Mouse (Mus musculus) hindbrain, embryonic 13.5 days (tissue): ENCODE measurements at regions not wholly inside any gene's neighbourhood (a gene's known extent, or its start where the extent isn't known, plus 50 kb on each side); places are given as distances from the start of the nearest gene placed in this dataset.

Source experiments
- ATAC-seq: fragments of 200-750 bp; cut with Nextera tagmentation; 2 replicates; pipeline ENCODE4 v1.8.0; 2017; ENCODE audit warnings: moderate TSS enrichment; ENCODE audit not compliant: low FRiP score
- H3K27ac ChIP-seq: fragments of 300-500 bp; sonication (generic); 2 replicates; pipeline ENCODE4 v1.5.1; 2015; ENCODE audit warnings: inconsistent platforms, mild to moderate bottlenecking, moderate library complexity
- H3K27me3 ChIP-seq: fragments of 300-500 bp; sonication (generic); 2 replicates; pipeline ENCODE4 v1.6.1; 2015; ENCODE audit warnings: mild to moderate bottlenecking, inconsistent platforms
- H3K36me3 ChIP-seq: fragments of 300-500 bp; sonication (generic); 2 replicates; pipeline ENCODE4 v1.6.1; 2015; ENCODE audit warnings: mild to moderate bottlenecking, inconsistent platforms
- H3K4me1 ChIP-seq: fragments of 300-500 bp; sonication (generic); replicated peaks from 2 replicates; pipeline ENCODE4 v1.6.1; 2015; ENCODE audit warnings: inconsistent platforms
- H3K4me2 ChIP-seq: fragments of 300-500 bp; sonication (generic); 2 replicates; pipeline ENCODE4 v1.6.1; 2015; ENCODE audit warnings: inconsistent platforms, mild to moderate bottlenecking, moderate library complexity
- H3K4me3 ChIP-seq: fragments of 300-500 bp; sonication (generic); 2 replicates; pipeline ENCODE4 v1.5.1; 2015; ENCODE audit warnings: mild to moderate bottlenecking, inconsistent platforms
- H3K9ac ChIP-seq: fragments of 300-500 bp; sonication (generic); 2 replicates; pipeline ENCODE4 v1.6.1; 2015; ENCODE audit warnings: mild to moderate bottlenecking, inconsistent platforms
- H3K9me3 ChIP-seq: fragments of 300-500 bp; sonication (generic); 2 replicates; pipeline ENCODE4 v1.6.1; 2016; ENCODE audit warnings: inconsistent platforms
- WGBS: fragments of 180-500 bp; shearing (Covaris S2); methylation state at CpG from one replicate; pipeline ENCODE4 v1.1.7; 2015; 5-methylcytosine and 5-hydroxymethylcytosine counted together

DNA sequence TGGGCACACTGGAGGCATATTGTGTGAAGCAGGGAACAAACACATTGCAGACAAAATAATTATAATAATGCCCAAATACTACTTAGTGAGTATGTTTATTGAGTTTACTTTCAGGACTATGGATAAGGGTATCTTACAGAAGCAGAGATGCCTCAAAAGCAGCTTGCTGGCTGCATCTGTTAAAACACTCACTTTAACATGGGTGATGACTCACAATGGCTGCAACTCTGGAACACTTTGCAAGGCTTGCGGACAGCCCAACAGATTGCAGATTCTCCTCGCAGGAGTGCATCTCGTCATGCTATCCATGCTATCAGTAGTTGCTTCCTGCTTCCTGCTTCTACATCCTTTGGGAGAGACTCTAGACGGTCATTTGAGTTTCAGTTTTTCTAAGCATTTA lies 373.2 kb upstream of the Arpp21 start:
- H3K36me3 ChIP-seq: no peaks in the 10 kb centered on the region
- ATAC-seq: no peak

DNA sequence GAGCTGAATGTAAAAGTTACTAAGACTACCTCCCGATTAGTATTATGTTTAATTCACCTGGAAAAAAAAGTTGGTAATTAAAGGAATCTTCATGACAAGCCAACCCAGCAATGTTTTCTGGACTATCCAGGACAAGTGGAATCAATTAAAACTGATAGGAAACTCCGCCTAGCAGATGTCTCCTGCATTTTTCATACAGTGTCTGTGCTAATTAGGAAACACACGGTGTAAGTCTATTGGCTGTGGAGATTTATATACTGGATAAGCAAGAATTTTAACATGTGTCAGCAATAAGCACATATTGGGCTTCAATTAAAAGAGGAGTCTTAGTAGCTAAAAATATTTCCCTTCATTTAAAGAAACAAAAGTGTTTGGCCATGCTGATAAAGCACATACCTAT lies 371.5 kb upstream of the Arpp21 start:
- Histone ChIP-seq H3K27me3 (no peaks in the 10 kb centered on the region), H3K9ac (no peak overlapping the region), H3K9me3 (no peaks in the 10 kb centered on the region), H3K27ac (no peak overlapping the region), H3K4me1 (no peaks in the 10 kb centered on the region), H3K36me3 (no peaks in the 10 kb centered on the region), H3K4me2 (no peak overlapping the region), H3K4me3 (no peak overlapping the region)
- WGBS: 78% methylated on average over 3 of the region's 3 CpGs
- ATAC-seq: no peak

More for the DNA sequence above, 373.2 kb upstream of the Arpp21 start:
- no peaks in the 10 kb centered on the region for H3K4me1 ChIP-seq
- no peak overlapping the region for H3K27ac ChIP-seq
- H3K9ac ChIP-seq: no peak overlapping the region
- 91% methylated on average over 4 of the region's 4 CpGs for WGBS
- no peaks in the 10 kb centered on the region for H3K27me3 ChIP-seq
- no peak overlapping the region for H3K4me2 ChIP-seq
- H3K4me3 ChIP-seq: no peak overlapping the region
- H3K9me3 ChIP-seq: no peaks in the 10 kb centered on the region

DNA sequence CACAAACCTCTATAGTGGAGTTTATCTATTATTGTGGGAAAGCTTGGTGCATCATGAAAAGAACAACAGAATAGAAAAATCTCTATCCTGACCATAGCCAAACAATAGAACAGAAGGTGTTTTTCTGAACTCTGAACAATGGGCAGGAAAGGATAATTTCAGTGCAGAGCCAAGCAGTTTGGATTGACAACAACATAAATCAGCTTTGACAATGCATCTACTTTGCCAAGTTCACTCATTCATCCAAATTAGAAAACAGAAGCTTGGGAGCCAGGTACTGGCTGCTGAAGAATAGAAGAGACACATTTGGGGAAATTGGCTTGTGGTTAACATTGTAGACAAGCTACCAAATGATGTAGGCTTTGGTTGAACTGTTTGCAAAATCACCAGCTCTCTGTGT lies 360.0 kb upstream of the Arpp21 start:
- Histone ChIP-seq H3K9me3 (no peaks in the 10 kb centered on the region), H3K4me1 (no peaks in the 10 kb centered on the region), H3K4me2 (no peak overlapping the region), H3K9ac (no peak overlapping the region), H3K4me3 (no peak overlapping the region), H3K27ac (no peak overlapping the region), H3K27me3 (no peaks in the 10 kb centered on the region), H3K36me3 (no peaks in the 10 kb centered on the region)
- ATAC-seq: no peak

DNA sequence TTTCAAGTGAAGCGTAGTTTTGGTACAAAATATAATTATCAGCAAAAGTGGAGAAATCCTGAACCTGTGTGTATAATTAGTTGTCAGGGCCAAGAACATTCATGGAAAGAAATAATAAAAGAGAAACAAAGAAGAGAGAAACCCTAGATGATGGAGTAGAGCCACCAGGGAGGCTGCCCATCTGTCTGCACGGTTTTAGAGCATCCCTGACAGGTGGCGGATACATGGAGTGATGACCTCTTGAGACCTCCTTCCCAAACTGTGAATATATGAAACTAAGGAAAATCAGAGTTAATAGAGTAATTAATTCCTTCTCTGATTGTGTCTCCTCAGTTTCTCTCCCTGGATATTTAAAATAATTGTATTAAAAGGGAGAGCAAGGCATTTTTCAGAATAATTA lies 354.5 kb upstream of the Arpp21 start:
- no peak for ATAC-seq
- no peaks in the 10 kb centered on the region for H3K9me3 ChIP-seq
- H3K4me3 ChIP-seq: no peak overlapping the region
- no peak overlapping the region for H3K4me2 ChIP-seq
- no peaks in the 10 kb centered on the region for H3K27me3 ChIP-seq
- no peaks in the 10 kb centered on the region for H3K36me3 ChIP-seq
- H3K4me1 ChIP-seq: no peaks in the 10 kb centered on the region
- 72% methylated on average over 3 of the region's 3 CpGs for WGBS
- H3K27ac ChIP-seq: no peak overlapping the region
- H3K9ac ChIP-seq: no peak overlapping the region

DNA sequence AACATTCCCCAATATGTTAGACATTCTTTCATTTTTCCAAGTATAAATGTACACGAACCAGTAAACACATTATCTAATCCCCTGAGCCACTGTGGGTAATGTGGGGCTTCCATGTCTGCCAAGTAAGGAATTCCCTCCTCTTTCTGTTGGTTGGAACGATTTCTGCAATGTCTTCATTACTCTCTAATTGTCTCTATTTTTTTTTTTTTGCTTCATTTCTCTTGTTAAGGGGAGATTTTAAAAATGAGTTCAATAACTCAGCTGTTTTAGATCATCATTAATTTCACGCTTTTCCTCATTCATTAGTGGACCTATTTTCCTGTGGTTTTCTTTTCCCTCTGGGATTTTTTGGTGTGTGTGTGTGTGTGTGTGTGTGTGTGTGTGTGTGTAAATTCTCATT lies 337.6 kb upstream of the Arpp21 start:
- Histone ChIP-seq H3K4me2 (no peak overlapping the region), H3K9ac (no peak overlapping the region), H3K27ac (no peak overlapping the region), H3K9me3 (no peaks in the 10 kb centered on the region), H3K4me3 (no peak overlapping the region), H3K36me3 (no peaks in the 10 kb centered on the region), H3K4me1 (no peaks in the 10 kb centered on the region), H3K27me3 (no peaks in the 10 kb centered on the region)
- ATAC-seq: no peak
- WGBS: 33% methylated on average over 3 of the region's 3 CpGs

DNA sequence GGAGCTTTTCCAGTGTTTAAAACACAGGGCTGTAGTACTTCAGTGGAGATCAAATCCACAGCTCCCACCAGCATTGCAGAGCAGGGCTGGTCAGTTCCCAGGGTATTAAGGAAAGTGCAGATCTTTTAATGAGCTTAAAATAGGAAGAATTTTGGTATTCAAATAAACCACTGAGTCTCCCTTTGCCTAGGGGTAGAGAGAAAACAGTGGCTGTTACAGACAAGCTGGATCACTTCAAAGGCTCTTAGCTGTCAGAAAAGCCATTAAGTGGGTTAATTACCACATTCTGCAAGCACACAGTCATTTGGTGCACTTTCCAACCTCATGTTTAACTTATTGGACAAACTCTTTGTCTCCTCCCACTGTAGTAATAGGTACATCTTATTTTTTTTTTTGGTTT lies 325.6 kb upstream of the Arpp21 start:
- H3K27ac ChIP-seq: no peak overlapping the region
- no peak for ATAC-seq
- H3K4me2 ChIP-seq: no peak overlapping the region
- H3K36me3 ChIP-seq: no peaks in the 10 kb centered on the region
- H3K27me3 ChIP-seq: no peaks in the 10 kb centered on the region
- no peaks in the 10 kb centered on the region for H3K9me3 ChIP-seq
- no peak overlapping the region for H3K4me3 ChIP-seq
- no peaks in the 10 kb centered on the region for H3K4me1 ChIP-seq
- no peak overlapping the region for H3K9ac ChIP-seq

DNA sequence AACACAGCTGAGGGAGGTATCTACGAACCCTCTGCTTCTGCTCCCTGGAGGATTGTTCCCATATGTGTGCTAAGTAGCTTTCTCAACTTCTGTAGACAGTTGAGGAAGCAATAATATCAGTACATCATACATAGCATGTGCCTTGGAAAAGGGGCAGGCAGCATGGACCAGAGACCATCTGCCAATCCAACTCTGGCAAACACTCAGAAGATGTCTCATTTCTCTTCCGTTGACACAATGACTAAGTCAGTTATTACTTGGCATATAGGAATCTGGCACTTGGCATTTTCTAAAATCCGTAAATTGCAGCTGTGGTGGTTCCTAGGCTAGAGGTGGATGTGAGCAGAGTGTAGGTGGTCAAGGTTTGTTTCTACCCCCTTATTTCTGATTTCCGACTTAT lies 324.5 kb upstream of the Arpp21 start:
- no peak overlapping the region for H3K4me3 ChIP-seq

DNA sequence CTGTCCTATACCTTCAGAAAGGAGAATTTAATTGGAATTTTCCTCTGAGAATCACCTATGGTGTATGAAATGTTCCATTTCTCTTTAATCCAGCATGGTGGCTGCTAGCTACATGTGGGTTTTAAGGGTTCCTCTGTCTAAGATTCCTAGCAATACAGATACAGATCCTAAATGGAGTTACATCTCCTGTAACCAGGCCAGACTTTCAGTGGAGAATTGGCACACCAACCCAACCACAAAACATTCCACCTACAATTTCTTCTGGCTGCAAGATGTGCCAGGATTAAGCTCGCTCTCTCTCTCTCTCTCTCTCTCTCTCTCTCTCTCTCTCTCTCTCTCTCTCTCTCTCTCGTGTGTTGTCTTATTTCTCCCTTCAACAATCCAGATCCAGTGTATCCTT lies 302.2 kb upstream of the Arpp21 start:
- Histone ChIP-seq H3K4me1 (no peaks in the 10 kb centered on the region), H3K4me2 (no peak overlapping the region), H3K27me3 (no peaks in the 10 kb centered on the region), H3K27ac (no peak overlapping the region), H3K9ac (no peak overlapping the region), H3K9me3 (no peaks in the 10 kb centered on the region), H3K4me3 (no peak overlapping the region), H3K36me3 (no peaks in the 10 kb centered on the region)
- 76% methylated on average over 2 of the region's 2 CpGs for WGBS
- no peak for ATAC-seq

More for the DNA sequence above, 324.5 kb upstream of the Arpp21 start:
- Histone ChIP-seq H3K27me3 (no peaks in the 10 kb centered on the region), H3K4me1 (no peaks in the 10 kb centered on the region), H3K9ac (no peak overlapping the region), H3K27ac (no peak overlapping the region), H3K4me2 (no peak overlapping the region), H3K36me3 (no peaks in the 10 kb centered on the region), H3K9me3 (no peaks in the 10 kb centered on the region)
- ATAC-seq: no peak
- WGBS: 88% methylated on average over 4 of the region's 4 CpGs

DNA sequence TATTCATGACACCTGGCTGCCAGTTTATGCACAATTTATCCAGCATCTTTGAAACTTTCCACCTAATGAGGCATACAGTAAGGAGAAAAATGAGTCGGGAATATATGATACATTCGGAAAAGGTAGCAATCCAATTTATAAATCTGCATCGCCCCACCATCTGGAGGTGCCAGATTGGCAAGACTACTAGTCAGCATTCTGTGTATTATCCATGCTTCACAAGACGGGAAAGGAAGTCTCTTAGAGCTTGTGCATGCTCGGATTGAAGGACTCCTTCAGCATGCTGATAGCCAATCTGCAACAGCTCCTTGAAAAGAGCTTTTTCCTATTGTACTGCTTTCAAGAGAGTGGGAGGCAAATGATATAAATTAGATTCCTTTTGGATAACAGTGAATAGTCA lies 289.6 kb upstream of the Arpp21 start:
- Histone ChIP-seq H3K27ac (no peak overlapping the region), H3K9me3 (no peaks in the 10 kb centered on the region), H3K36me3 (no peaks in the 10 kb centered on the region), H3K4me1 (no peaks in the 10 kb centered on the region), H3K4me2 (no peak overlapping the region), H3K4me3 (no peak overlapping the region), H3K9ac (no peak overlapping the region), H3K27me3 (no peaks in the 10 kb centered on the region)
- 64% methylated on average over 5 of the region's 5 CpGs for WGBS
- ATAC-seq: no peak

DNA sequence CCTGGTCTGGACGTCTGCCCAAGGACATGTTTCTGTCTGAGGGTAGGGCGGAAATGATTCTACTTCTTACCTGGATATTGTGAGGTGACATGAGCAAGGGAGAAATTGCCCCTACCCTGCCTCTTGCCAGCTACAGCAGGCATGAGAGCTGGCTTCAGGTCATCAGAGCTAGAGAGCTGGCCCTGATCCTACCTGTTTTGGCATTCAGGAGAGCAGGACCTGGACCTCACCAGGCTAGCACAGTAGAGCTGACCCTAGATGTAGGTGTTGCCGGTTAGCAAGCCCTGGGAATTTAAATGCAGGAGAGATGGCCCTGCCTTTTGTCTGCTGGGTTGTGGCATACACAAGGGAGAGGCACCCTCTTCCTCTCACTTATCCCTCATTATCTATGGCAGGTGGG lies 287.5 kb upstream of the Arpp21 start:
- no peak overlapping the region for H3K9ac ChIP-seq
- no peaks in the 10 kb centered on the region for H3K4me1 ChIP-seq
- H3K27ac ChIP-seq: no peak overlapping the region
- H3K4me2 ChIP-seq: no peak overlapping the region
- no peak overlapping the region for H3K4me3 ChIP-seq
- no peaks in the 10 kb centered on the region for H3K36me3 ChIP-seq
- no peaks in the 10 kb centered on the region for H3K9me3 ChIP-seq
- H3K27me3 ChIP-seq: no peaks in the 10 kb centered on the region
- no peak for ATAC-seq
- 86% methylated on average over 3 of the region's 3 CpGs for WGBS

DNA sequence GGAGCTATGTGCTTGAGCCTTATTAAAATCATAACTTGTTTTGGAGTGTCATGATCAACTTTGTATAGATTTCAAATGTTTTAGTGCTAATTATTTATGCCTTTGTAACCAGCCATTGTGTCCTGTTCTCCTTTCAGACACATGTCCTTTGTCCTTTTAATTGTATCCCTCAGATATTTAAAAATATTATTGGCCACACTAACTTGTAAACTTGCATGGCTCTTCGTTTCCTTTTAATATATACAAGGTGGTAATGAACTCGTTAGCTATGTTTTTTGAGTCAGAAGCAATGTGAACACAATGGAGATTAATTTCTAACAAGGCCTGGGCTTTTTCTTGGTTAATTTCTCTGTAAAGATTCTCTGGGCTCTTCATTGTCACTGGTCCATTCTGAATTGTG lies 275.0 kb upstream of the Arpp21 start:
- 80% methylated on average over 2 of the region's 2 CpGs for WGBS
- no peak overlapping the region for H3K4me2 ChIP-seq
- no peaks in the 10 kb centered on the region for H3K36me3 ChIP-seq
- no peak overlapping the region for H3K4me3 ChIP-seq
- no peaks in the 10 kb centered on the region for H3K4me1 ChIP-seq
- no peak for ATAC-seq
- no peaks in the 10 kb centered on the region for H3K9me3 ChIP-seq
- no peak overlapping the region for H3K27ac ChIP-seq
- no peak overlapping the region for H3K9ac ChIP-seq
- H3K27me3 ChIP-seq: no peaks in the 10 kb centered on the region

DNA sequence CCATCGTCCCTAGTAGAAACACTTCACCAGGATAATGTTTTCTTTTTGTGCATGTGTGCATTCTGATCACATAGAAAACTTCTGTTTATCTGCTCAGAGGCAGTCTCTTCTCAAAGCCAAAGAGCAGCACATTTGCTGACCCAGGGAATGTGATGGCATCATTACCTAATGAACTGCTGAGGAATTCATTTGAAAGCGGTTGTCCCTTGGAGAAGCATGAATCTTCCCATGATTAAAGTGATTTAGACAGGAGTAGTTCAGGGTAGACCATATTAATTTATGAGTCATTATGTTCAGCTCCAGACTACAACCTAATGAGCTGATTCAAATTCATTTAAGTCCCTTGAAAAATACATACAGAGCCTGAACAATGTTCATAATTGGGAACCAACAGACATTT lies 271.1 kb upstream of the Arpp21 start:
- WGBS: 64% methylated on average over 2 of the region's 2 CpGs
- H3K36me3 ChIP-seq: no peaks in the 10 kb centered on the region
- H3K9me3 ChIP-seq: no peaks in the 10 kb centered on the region
- H3K4me2 ChIP-seq: no peak overlapping the region
- no peak overlapping the region for H3K9ac ChIP-seq
- no peak overlapping the region for H3K27ac ChIP-seq
- H3K4me1 ChIP-seq: no peaks in the 10 kb centered on the region
- no peak for ATAC-seq
- no peak overlapping the region for H3K4me3 ChIP-seq
- H3K27me3 ChIP-seq: no peaks in the 10 kb centered on the region

DNA sequence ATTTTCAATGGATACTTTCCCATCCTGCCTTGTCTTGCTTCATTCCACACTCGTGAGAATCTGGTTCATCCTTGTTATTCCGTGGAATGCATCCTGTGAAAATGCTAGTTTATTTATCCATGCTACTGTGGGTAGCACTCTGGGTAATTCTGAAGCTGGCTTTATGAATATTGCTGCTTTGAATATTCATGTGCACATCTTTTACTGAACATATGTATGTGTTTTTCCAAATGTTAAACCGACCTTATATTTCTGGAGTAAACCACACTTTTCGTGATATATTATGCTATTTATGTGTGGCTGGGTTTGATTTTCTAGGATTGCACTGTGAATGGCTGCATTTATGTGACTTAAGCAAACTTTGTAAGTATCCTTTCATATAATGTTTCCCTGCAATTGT lies 262.9 kb upstream of the Arpp21 start:
- no peak for ATAC-seq
- no peak overlapping the region for H3K4me2 ChIP-seq
- H3K4me3 ChIP-seq: no peak overlapping the region
- H3K27me3 ChIP-seq: no peaks in the 10 kb centered on the region
- no peaks in the 10 kb centered on the region for H3K4me1 ChIP-seq
- no peak overlapping the region for H3K27ac ChIP-seq
- H3K9ac ChIP-seq: no peak overlapping the region
- WGBS: 85% methylated on average over 4 of the region's 4 CpGs
- H3K9me3 ChIP-seq: no peaks in the 10 kb centered on the region
- H3K36me3 ChIP-seq: no peaks in the 10 kb centered on the region

DNA sequence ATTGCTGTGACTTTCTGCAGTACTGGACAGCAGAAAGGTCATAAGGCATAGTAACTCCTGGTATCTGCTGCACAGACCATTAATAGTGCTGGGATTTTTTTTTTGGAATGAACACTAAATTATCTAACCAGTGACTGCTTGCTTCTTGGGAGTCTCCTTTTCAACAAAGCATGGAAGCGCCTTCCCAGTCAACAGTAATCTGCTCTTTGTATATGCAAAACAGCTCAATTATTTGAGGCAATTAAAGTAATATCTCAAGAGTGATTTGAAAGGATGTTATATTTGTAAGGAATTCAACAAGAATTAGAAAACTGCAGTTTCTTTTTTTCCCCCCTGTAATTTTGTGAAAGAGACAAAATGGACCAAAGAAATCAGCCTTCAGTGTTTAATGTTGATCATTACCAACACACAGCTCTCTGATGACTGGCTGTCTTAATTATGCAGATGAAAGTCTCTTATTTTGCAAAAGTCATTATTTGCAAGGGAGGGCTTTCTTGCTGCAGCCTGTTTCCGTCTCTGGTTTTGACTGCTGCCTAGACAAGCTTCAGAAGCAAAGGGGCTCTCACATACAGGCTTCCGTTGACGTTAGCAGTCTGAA lies 260.3 kb upstream of the Arpp21 start:
- ATAC-seq: no peak
- no peaks in the 10 kb centered on the region for H3K4me1 ChIP-seq
- WGBS: 74% methylated on average over 4 of the region's 4 CpGs
- H3K4me2 ChIP-seq: no peak overlapping the region
- no peak overlapping the region for H3K27ac ChIP-seq
- H3K4me3 ChIP-seq: no peak overlapping the region
- H3K9me3 ChIP-seq: no peaks in the 10 kb centered on the region
- no peak overlapping the region for H3K9ac ChIP-seq
- H3K27me3 ChIP-seq: no peaks in the 10 kb centered on the region
- H3K36me3 ChIP-seq: no peaks in the 10 kb centered on the region
